Mouse (Mus musculus) inflammation-experienced regulatory T-cells, adult 16 weeks (primary cell): ENCODE results near the gene Abcg1. TPM values are rescaled to one million over a fixed set of nuclear protein-coding genes. Genes with fewer than 3 reads are reported as not detected.

ENCODE experiments used
- polyA plus RNA-seq: library from polyadenylated mRNA; unstranded; fragments of 100-300 nt; shearing (Covaris generic); gene quantifications from one replicate; pipeline ENCODE4 v1.2.1, GENCODE M21; 2017

The Abcg1 gene
- 50.7 TPM for polyA plus RNA-seq

DNA sequence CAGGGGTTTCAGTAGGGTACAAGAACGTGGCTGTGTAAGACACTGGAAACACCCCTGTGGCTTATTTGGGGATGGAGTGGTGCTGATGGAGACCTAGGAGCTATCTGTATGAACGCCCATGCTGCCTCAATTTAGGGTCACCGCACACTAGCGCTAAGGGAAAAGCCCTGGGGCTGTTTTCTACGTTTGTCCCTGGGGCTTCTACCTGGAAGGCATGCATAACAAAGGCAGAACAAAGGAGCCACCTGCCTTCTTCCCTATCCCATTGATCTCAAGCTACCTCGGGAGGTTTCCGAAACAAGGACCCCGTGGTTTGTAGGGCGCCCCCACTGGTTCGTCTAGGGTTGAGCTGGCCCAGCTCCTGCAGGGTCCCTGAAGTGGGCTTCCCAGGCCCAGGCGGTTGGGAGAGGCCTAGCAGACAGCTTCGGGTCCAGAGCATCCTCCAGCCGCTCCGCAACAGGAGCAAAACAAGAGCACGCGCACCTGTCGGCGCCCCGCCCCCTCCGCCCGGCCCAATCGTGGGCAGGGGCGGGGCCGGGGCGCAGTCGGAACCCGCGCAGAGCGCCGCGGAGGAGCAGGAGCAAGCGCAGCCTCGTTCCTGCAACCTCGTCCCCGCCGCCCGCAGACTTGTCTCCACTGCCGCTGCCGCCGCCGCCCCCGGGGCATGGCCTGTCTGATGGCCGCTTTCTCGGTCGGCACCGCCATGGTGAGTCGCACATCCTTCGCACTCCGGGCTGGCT, at the start of gene Abcg1:
Abcg1 (plus strand) TSS at position 525 of the 740 bp plus-strand sequence.

DNA sequence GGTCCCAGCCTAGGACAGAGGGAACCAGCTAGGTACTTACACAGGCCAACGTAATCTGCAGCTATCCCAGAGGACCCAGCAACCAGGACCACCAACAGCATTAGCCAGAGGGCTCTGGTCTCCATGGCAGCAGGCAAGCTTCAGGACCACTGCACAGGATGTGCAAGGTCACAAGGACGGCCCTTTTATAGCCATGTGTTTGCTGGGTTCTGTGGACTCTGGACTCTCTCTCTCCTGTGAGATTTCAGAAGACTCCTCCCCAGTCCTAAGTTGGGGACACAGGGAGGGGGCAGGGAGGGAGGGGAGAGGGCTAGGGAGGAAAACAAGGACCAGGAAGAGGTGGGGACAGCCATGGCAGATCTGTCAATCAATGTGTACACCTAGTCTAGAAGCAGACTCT, 72.0 kb downstream of the Abcg1 start, which contains the start of gene Tff3:
Tff3 (minus strand) TSS at position 195 of the 400 bp plus-strand sequence.

DNA sequence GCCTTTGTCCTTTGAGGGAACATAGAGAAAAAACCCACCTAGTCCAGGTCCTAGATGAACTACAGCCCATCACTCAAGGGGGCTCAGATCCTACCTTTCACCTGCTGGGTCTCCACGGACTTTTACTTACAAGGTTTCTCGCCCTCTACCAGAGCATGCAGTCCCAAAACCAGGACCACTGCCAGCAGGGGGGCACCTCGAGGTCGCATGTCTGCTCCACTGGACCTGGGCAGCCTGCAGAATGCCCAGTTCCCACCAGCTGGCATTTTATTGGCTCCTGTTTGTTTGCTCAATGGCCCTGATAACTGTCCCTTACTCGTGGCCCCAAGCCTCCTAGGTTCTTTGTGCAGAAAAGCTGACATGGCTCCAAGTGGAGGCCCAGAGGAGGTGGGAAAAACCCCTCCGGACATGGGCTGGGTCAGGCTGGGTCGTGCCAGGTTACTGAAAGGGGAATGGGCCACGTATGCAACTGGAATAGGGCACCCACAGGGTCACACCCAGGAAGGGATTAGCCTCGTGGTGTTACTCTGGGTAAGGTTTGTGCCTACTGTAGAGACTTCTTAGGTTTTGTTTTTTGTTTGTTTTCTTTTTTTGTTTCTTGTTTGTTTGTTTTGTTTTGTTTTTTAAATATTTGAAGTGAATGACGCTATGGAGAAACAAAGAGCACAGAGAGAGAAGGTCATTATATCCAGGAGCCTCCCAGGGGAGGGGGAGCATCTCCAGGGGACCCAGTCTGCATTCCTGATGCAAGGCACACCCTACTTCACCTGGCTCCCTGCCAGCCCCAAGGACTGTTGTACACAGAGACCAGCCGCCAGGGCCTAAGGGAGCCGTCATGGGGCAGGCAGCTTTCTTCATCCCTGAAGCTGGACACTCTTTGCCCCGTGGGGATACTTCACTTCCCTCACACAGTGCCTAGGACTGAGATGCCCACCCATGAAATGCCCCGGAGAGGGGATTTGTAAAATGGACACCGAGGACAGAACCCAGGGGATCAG, 86.9 kb downstream of the Abcg1 start, which contains the start of gene Tff2:
Tff2 (minus strand) TSS at position 243 of the 998 bp plus-strand sequence.

DNA sequence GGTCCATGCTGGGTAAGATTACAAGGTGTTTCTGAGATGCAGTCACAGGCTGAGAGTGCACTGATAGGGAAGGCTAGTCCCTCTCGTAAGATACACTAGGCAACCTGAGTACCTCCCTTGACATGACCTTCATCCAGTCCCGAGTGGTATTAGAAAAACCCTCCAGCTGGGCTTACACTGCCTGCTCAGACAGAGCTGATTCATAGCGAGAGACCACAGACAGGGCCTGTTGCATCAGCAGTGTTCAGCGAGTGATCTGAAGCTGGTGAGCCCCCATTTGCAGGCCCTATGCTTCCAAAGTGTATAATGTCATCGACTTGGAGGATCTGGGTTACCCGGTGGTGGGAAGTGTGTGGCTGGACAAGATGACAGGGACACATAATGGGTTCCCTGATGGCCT, 107.7 kb downstream of the Abcg1 start, which contains the start of gene Tff1:
Tff1 (minus strand) TSS at position 151 of the 400 bp plus-strand sequence.

Other genes with a start within 250 kb of the Abcg1 start
- 0.12 TPM for gene Glp1r, start 155.9 kb upstream of the Abcg1 start, polyA plus RNA-seq
- gene Umodl1, start 103.0 kb upstream of the Abcg1 start, polyA plus RNA-seq = not detected
- not detected for gene Tff3, start 72.0 kb downstream of the Abcg1 start, polyA plus RNA-seq
- not detected for gene Tff2, start 86.6 kb downstream of the Abcg1 start, polyA plus RNA-seq
- not detected for gene Tff1, start 107.6 kb downstream of the Abcg1 start, polyA plus RNA-seq
- 1.1 TPM for gene Tmprss3, start 141.3 kb downstream of the Abcg1 start, polyA plus RNA-seq
- 340 TPM for gene Ubash3a, start 150.2 kb downstream of the Abcg1 start, polyA plus RNA-seq
- gene Rsph1, start 219.7 kb downstream of the Abcg1 start, polyA plus RNA-seq = 1.2 TPM
- gene Slc37a1, start 229.1 kb downstream of the Abcg1 start, polyA plus RNA-seq = 45.1 TPM